Mouse (Mus musculus) heart, adult 9 months (tissue): ENCODE data around the gene Tardbp.

Experiments
- DNase-seq, 2 experiments: peaks; one replicate each; pipeline ENCODE4 v3.0.0; 2022; ENCODE audit warnings: low spot score in 2 of 2

The Tardbp gene

DNA sequence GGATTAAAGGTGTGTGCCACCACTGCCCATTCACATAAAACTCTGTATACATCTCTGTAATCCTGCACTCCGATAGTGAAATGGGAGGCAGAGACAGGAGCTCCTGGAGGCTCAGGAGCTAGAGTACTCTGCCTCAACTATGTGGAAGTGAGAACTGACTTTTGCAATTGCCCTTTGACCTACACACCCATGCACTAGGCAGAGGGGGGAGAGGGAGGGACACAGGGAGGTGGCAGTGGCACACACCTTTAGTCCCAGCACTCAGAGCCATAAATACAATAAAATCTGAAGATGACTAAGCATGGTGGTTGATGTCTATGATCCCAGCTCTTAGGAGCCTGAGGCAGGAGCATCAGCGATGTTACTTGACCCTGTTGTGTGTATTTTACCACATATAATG is 12.6 kb upstream of the Tardbp start:
- DNase-seq: no peak

DNA sequence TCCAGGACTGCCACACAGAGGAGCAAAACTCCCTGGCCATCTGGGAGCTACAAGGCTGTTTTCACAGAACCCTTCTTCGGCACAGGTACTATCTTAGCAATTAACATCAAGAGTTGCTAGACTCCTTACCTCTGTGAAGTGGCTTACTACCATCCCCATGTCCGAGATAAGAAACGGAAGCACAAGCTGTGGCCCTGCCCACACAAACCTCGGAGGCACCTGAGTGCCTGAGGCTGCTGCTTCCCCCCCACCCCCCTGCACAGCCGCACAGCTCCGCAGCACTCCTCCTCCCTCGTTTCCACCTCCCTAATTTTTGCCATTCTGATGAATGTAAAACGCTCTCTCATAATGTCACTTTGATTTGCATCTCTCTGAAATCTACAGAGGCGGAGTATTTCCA is 11.5 kb upstream of the Tardbp start:
- DNase-seq: no peak

DNA sequence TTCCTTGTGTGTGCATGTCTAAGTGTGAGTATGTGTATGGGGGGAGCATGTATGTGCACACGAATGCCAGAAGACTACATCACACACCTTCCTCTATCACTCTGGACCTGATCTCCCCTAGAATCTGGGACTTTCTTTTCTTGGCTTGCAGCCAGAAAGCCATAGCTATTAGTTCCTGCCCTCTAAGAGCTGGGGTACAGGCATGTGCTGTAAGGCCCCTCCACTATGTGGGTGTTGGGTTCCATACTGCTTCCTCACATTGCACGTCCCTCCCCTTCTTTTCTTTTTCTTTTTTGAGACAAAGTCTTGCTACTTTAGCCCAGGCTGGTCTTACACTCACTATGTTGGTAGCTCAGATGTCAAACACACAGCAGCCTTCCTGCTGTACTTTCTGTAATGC is 8.5 kb upstream of the Tardbp start:
- DNase-seq: no peak

DNA sequence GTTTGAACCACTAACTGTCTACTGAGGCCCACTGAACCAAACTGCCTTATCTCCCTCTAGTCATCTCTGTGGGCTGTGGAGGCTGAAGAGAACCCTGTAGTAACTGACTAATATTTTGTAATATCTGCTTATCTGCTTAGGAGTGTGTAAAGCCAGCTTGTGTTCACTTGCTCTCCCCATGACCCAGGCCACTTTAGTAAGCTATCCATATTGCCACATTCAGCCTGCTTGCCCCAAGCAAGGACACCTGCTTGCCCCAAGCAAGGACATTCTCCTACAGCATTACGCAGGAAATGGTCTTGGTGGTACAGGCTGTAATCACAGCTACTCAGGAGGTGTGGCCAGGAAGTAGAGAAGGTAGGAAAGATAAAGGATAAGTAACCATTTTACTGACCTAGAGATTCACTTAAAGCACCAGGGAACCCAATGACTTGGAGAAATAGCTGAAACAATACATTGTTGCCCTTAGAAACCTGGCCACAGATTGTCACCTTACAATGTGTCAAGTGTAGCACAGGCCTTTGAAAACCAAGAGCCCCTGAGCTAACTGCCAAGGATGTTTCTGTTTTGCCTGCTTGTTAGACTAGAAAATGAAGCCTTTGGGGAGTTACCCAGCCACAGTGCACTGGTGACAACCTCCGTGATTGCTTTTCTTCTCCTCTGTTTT is 6.7 kb upstream of the Tardbp start:
- DNase-seq: no peak

DNA sequence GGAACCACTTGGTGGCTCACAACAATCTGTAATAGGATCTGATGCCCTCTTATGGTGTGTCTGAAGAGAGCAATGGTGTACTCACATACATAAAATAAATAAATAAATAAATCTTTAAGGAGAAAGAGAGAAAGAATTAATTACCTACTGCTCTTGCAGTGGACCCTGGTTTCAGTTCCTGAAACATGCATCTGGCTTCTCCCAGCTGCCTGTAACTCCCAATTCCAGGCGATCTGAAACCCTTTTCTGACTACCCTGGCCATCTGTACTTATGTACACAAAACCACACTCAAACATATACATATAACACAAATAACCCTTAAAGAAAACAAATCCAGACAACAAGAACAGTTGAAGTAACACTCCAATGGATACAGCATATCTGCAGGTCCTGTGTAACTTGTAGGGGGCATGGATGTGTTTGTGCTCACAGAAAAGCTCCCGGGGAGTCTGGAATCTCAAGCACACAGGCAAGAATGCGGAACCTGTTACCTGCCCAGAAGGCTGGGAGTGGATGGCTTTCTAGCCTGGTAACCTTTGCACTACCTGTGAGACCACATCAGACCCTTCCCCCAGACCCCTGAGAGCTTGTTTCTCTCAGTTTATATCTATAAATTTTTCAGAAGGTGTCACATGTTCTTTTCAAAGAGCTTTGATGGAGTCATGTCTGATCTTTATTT is 5.3 kb upstream of the Tardbp start:
- no peak for DNase-seq

DNA sequence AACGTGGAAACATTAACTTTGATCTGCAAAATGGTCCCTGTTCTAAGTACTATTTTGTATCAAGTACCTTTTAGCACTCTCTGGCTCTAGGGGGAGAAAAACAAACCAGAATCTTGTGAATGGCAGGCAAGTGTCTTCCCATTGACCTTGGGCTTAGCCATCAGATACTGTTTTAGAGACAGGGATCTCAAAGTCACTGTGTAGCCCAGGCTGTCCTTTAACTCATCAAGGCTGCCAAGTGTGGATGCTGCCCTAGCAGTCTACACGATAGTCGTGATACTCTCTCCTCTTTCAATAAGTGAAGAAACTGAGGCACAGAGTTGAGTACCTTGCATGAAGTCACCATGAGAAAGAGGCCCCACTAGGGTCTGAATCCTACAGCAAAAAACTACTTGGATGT is 427 bp upstream of the Tardbp start:
- DNase-seq: no peak

DNA sequence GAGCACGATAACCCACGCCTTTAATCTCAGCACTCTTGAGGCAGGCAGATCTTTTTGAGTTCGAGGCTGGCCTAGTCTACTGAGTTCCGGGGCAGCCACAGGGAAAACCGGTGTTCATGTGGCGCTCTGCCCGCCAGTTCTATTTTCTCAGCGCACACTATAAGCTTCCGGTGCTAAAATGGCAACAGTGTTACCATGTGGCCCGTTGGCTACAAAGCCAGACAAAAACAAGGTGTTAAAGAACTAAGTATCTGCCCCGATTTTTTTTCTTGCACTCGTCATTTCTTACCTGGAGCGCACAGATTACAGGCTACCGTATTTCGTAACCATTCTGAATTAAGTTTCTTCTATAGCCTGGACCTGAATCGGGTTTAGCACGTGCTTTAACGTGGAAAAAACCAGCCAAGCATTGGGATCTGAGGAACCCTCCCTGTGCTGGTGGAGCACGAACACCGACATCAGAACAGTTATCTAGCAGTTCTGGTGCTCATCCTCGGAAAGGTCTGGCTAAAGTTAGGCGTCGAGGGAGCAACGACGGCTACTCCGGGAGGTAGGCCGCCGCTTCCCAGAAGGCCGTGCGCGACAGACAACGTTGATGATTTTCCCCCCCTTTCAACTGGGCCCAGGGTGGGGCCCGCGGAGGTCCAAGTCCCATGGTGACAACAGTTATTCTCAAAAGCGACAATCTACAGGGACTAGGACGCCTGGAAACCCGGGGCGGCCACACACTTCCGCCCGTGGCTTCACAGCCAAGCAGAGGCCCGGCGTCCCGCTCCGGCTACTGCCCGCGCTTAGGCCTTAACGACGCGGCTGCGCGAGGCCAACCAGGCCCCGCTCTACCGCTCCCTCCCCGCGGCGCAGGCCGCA is 830 bp downstream of the Tardbp start:
- DNase-seq: no peak

DNA sequence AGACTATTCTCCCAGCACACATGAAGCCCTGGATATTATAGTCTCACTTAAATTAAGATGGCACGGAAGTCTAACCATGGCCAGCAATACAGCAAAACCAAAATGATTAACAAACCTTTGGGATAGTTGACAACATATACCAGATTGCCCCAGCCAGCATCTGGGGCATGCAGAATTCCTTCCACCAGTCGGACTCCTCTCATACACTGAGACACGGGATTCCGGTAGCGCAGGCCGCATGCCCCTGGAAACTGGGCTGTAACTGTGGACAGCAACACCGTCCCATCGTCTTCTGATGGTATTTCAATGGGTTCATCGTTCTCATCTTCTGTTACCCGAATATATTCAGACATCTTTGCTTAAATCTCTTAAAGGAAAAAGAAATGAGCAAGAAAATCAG is 1.8 kb downstream of the Tardbp start:
- no peak for DNase-seq

DNA sequence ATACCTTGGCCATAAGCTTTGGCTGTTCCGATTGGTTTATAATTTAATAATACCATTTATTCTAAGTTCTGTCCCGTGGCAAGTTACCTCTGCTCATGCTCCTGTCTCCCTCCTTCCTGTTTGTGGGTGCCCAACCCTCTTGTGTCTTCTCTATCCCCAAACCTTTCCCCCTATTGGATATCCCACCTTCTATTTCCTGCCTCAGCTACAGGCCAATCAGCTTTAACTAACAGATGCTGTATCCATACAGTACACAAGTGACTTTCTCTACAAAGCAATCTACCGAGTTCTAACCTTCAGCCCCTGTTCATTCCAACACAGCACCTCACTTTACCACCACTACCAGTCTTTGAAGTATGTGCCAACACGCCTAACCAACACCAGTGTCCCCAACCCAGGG is 3.2 kb downstream of the Tardbp start:
- DNase-seq: no peak

DNA sequence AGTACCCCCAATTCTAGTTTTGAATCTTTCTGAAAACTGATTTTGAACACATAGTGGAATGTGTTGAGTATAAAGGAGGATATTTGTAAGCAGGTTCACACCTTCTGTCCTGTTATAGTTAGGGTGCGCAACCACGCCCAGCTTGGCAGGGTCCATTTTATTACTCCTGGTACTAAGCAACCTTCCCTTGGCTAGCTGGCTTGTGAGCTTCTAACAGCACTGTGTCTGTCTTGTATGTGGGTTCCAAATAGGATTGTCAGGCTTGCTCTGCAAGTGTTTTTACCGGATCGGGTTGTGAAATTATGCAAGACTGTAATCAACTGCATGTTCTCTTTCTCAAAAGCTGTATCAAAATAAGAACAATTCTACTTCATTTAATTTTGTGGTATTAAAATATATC is 4.3 kb downstream of the Tardbp start:
- DNase-seq: no peak

DNA sequence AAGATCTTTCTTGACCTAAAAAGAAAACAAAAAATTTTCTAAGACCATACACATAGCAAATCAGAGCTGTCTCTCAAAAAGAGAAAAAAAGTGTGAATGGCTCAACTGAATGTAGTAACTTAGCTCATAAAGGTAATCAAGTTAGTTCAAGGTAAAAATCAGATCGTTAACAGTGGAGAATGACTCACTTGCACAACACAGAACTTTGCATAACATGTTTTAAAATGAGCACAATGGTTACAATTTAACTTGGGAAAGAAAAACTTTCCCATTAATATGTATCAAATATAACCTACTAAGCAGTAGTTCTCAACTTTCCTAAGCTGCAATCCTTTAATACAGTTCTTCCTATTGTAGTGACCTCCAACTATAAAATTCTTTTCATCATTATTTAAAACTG is 6.1 kb downstream of the Tardbp start:
- DNase-seq: no peak

DNA sequence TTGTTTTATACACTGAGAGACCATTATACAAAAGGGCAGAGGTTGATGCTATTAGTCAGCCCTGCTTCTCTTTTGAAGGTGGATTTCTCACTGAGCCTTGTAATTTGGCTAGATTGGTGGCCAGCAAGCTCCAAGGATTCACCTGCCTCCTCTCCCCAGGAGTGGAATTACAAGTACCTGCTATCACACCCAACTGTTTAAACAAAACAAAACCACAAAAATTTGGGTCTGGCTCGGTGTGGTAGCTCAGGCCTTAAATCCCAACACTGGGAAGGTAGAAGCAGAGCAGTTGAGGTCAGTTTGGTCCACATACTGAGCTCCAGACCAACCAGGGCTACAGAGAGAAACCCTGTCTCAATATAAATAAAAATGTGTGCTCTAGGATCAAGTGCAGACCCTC is 7.0 kb downstream of the Tardbp start:
- DNase-seq: no peak

DNA sequence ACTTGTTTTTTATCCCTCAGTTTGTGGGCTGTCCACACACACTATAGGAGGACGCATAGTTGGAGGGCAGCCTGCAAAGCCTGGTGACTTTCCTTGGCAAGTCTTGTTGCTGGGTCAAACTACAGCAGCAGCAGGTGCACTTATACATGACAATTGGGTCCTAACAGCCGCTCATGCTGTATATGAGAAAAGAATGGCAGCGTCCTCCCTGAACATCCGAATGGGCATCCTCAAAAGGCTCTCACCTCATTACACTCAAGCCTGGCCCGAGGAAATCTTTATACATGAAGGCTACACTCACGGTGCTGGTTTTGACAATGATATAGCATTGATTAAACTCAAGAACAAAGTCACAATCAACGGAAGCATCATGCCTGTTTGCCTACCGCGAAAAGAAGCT is 13.1 kb downstream of the Tardbp start:
- DNase-seq: no peak

DNA sequence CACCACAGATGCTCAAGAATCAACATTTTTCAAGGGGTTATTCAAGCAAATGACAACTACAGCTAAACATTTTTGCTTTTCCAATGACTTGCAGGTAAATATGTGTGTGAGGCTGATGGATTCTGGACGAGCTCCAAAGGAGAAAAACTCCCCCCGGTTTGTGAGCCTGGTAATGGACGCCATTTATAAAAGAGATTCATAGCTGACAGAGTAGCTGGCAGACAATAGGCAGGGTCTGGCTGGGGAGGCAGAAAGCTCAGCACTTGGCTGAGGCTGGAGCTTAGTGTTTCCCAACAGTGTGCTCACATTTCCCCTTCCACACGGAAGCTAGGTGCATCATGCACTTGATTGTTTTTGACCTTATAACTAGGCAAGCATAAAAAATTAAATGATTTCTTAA is 14.3 kb downstream of the Tardbp start:
- DNase-seq: no peak

DNA sequence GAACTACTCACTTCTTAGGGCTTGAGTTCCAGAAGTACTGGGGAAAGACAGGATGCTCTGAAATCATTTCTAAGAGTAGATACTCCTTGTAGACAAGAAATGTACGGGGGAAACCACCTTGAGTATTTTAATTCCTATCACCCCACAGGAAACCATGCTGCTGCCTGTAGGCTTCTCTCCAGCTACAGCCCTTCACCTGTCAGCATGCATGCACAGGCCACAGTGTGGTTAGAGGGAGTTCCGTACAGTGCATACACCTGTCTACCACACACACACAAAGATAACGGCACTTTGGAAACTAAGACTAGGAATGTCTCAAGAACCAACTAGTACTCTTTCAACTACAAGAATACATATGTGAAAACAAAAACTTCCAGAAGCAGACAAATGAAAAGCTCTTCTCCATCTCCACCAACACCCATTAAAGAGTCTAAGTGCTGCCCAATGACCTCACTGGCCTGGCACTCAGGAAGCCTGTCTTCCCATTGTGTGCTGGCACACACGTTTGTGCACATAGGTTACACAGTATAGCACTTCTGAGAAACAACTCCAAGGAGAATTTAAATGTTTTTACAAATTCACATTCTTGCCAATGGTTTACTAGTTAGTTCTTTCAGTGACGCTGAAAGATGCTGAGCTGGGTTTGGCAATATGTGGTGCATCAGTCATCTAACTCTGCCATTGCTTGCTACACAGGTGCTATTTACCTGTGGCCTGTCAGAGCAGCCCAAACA is 16.0 kb downstream of the Tardbp start:
- no peak for DNase-seq

DNA sequence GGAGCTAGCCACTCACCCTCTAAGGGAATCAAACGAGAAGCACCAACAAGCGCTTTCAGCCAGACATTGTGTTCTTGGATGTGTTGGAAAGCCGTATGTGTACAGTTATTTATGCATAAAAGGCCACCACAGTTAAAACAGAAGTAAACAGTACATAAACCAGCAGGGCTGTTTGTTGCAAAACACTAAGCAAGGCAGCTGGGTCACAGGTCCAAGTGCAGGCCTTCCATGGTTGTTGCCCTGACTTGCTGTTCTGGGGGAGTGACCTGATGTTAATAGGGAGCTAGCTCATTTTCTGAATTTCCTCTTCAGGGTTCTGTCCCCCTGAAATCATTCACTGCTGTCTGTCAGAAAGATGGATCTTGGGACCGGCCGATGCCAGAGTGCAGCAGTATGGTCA is 17.0 kb downstream of the Tardbp start:
- DNase-seq: no peak

DNA sequence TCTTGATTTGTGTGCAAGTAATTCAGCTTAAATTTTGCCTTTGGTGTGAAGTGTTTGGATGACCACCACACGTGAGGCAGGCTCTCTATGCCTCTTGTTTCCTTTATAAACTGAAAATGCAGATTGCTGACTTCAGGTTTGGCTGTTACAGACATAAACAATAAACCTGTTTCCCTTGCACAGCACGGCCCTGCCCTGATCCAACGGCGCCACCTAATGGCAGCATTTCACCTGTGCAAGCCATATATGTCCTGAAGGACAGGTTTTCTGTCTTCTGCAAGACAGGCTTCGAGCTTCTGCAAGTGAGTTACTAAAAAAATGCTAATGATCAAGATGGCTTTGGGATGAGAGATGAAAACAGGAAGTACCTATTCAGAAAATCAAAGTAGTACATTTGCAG is 19.1 kb downstream of the Tardbp start:
- DNase-seq: peak in 1 of 2 experiments; percentile 42

DNA sequence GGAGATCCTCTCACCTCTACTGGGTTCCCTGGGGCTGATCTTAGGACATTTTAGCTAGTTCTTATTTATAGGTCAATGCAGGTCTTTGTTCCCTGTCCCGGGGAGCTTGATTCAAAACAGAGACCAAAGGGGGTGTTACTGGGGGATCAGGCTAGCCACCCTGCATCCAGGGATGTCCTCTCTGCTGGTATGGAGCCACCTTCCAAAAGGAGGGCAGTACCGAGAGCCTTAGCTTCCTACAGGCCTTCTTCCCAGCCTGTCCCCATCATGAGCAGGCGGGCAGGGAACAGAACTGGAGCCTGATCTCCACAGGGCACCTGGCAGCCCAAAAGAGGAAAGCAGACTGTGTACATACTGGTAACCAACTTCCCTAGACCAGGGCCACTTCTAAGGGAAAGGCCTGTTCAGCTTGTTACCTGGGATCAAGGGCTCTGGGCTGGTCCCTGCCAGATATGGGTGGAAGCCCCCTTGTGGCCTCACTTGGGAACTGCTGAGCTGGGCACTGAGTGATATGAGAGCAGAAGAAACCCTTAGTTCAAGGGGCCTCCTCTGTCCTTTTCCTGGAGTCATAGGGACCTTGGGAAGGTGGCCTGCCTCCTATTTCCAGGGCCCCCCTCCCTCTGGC is 22.2 kb downstream of the Tardbp start:
- peak in 1 of 2 experiments; percentile 19 for DNase-seq

DNA sequence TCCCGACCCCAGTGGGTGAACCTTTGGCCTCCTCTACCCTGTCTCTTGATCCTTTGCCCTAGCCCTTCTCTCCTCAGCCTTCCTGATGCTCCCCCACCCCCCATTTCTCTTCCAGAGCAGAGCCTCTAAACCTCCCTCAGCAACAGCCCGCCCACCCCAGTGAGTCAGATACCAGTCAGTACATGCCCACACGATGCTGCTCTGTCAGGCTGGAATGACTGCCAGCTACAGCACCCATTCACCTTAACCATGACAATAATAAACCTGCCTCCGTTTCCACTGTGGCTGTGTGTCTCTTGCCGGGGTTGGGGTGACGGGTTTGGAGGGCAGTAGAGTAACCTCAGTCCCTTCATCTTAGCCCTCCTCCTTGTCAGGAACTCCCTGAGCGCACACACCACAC is 22.7 kb downstream of the Tardbp start:
- DNase-seq: no peak

DNA sequence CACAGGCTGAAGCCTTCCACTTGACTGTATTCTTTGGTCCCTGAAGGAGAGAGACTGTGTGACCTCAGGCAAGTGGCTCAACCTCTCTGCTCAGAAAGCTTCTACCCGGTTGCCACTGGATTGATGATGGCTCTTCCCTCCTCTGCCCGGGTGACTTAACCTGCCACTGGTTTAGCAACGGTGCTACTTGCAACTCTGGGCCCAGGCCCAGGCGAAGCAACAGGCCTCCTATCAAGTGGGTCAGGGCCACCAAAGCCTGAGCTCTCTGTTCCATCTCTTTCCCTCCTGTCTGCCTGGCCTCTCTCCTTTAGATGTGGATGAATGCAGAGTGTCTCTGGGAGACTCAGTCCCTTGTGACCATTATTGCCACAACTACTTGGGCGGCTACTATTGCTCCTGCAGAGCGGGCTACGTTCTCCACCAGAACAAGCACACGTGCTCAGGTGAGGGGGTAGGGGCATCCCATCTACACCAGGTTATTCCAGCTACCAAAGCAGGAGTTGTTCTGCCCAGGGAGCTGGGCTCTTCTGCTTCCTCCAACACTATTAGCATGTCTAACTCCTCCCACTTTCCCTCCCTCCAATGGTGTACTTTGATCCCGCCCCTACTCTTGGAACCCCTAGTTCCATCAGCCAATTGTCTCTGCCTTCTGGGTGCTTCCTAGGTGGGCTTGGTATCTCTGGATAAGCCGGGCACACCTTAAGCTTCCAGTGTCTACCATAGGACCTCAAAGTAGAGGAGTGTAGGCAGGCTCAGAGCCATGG is 23.3 kb downstream of the Tardbp start:
- DNase-seq: no peak
